Mouse (Mus musculus): ENCODE measurements around the gene Gm27179.
"Not testable (repeated sequence)": the region's sequence is repeated elsewhere in the genome, so short reads cannot be mapped to it uniquely, and the experiment has no call there.

The Gm27179 gene

GRCm38 (mm10) chr14:69512449-69512848 lies at the start of gene Gm27179:
Gene Gm27179 (minus strand): TSS chr14:69512549.
- DNase-seq (ENCODE audit: low spot score in 2 of 2) = not testable (repeated sequence)

GRCm38 (mm10) chr14:69557550-69557949 lies 45.2 kb upstream of the Gm27179 start:
- DNase-seq (ENCODE audit: low spot score in 2 of 2) = not testable (repeated sequence)

GRCm38 (mm10) chr14:69556820-69557219 lies 44.5 kb upstream of the Gm27179 start:
- not testable (repeated sequence) for DNase-seq (ENCODE audit: low spot score in 2 of 2)

- DNase-seq (ENCODE audit: low spot score in 2 of 2) = not testable (repeated sequence)
Observed at GRCm38 (mm10) chr14:69555110-69555831, 42.9 kb upstream of the Gm27179 start, which contains the start of gene Entpd4b. Gene Entpd4b (plus strand): TSS chr14:69555424.

GRCm38 (mm10) chr14:69547310-69547709 lies 35.0 kb upstream of the Gm27179 start:
- DNase-seq (ENCODE audit: low spot score in 2 of 2) = not testable (repeated sequence)

GRCm38 (mm10) chr14:69545052-69545451 lies 32.7 kb upstream of the Gm27179 start:
- not testable (repeated sequence) for DNase-seq (ENCODE audit: low spot score in 2 of 2)

- DNase-seq (ENCODE audit: low spot score in 2 of 2) = not testable (repeated sequence)
Observed at GRCm38 (mm10) chr14:69544033-69544432, 31.7 kb upstream of the Gm27179 start.

- DNase-seq (ENCODE audit: low spot score in 2 of 2) = not testable (repeated sequence)
Observed at GRCm38 (mm10) chr14:69542695-69543094, 30.3 kb upstream of the Gm27179 start.

GRCm38 (mm10) chr14:69540113-69540512 lies 27.8 kb upstream of the Gm27179 start:
- not testable (repeated sequence) for DNase-seq (ENCODE audit: low spot score in 2 of 2)

- DNase-seq (ENCODE audit: low spot score in 2 of 2) = not testable (repeated sequence)
Observed at GRCm38 (mm10) chr14:69536539-69536938, 24.2 kb upstream of the Gm27179 start.

- DNase-seq (ENCODE audit: low spot score in 2 of 2) = not testable (repeated sequence)
Observed at GRCm38 (mm10) chr14:69526202-69526601, 13.9 kb upstream of the Gm27179 start.

GRCm38 (mm10) chr14:69523001-69523400 lies 10.7 kb upstream of the Gm27179 start:
- not testable (repeated sequence) for DNase-seq (ENCODE audit: low spot score in 2 of 2)

GRCm38 (mm10) chr14:69520810-69521209 lies 8.5 kb upstream of the Gm27179 start:
- not testable (repeated sequence) for DNase-seq (ENCODE audit: low spot score in 2 of 2)

GRCm38 (mm10) chr14:69507000-69507399 lies 5.3 kb downstream of the Gm27179 start:
- not testable (repeated sequence) for DNase-seq (ENCODE audit: low spot score in 2 of 2)

GRCm38 (mm10) chr14:69503174-69503573 lies 9.2 kb downstream of the Gm27179 start, which contains the start of gene Gm16867:
Gene Gm16867 (minus strand): TSS chr14:69503362.
- DNase-seq (ENCODE audit: low spot score in 2 of 2) = not testable (repeated sequence)

- DNase-seq (ENCODE audit: low spot score in 2 of 2) = not testable (repeated sequence)
Observed at GRCm38 (mm10) chr14:69502440-69503150, 9.8 kb downstream of the Gm27179 start.

- DNase-seq (ENCODE audit: low spot score in 2 of 2) = not testable (repeated sequence)
Observed at GRCm38 (mm10) chr14:69496259-69496658, 16.1 kb downstream of the Gm27179 start.

GRCm38 (mm10) chr14:69494946-69495345 lies 17.4 kb downstream of the Gm27179 start:
- DNase-seq (ENCODE audit: low spot score in 2 of 2) = not testable (repeated sequence)

GRCm38 (mm10) chr14:69494522-69494921 lies 17.8 kb downstream of the Gm27179 start:
- not testable (repeated sequence) for DNase-seq (ENCODE audit: low spot score in 2 of 2)

GRCm38 (mm10) chr14:69488001-69488400 lies 24.3 kb downstream of the Gm27179 start:
- not testable (repeated sequence) for DNase-seq (ENCODE audit: low spot score in 2 of 2)

GRCm38 (mm10) chr14:69485466-69486135 lies 26.7 kb downstream of the Gm27179 start:
- DNase-seq (ENCODE audit: low spot score in 2 of 2) = not testable (repeated sequence)

All from cerebellum, postnatal 4 days (tissue).